Mouse (Mus musculus) midbrain, embryonic 13.5 days (tissue): Measurements from ENCODE around the gene Gm10229. TPM values are rescaled to one million over a fixed set of nuclear protein-coding genes. Genes with fewer than 3 reads are reported as not detected.
"Not testable (repeated sequence)": the region's sequence is repeated elsewhere in the genome, so short reads cannot be mapped to it uniquely, and the experiment has no call there.

ENCODE experiments used
- ATAC-seq: fragments of 200-750 bp; cut with Nextera tagmentation; 2 replicates; pipeline ENCODE4 v1.8.0; 2017; ENCODE audit warnings: mild to moderate bottlenecking, moderate TSS enrichment, moderate library complexity
- H3K27ac ChIP-seq: fragments of 300-500 bp; sonication (generic); 2 replicates; pipeline ENCODE4 v1.5.1; 2015; ENCODE audit warnings: inconsistent platforms, mild to moderate bottlenecking, moderate library complexity
- H3K27me3 ChIP-seq: fragments of 300-500 bp; sonication (generic); 2 replicates; pipeline ENCODE4 v1.6.1; 2015; ENCODE audit warnings: mild to moderate bottlenecking, inconsistent platforms
- H3K36me3 ChIP-seq: fragments of 300-500 bp; sonication (generic); 2 replicates; pipeline ENCODE4 v1.6.1; 2015; ENCODE audit warnings: mild to moderate bottlenecking, inconsistent platforms
- H3K4me1 ChIP-seq: fragments of 300-500 bp; sonication (generic); replicated peaks from 2 replicates; pipeline ENCODE4 v1.6.1; 2015; ENCODE audit warnings: inconsistent platforms
- H3K4me2 ChIP-seq: fragments of 300-500 bp; sonication (generic); replicated peaks from 2 replicates; pipeline ENCODE4 v1.6.1; 2015; ENCODE audit warnings: moderate library complexity, mild to moderate bottlenecking, inconsistent platforms
- H3K4me3 ChIP-seq: fragments of 300-500 bp; sonication (generic); replicated peaks from 2 replicates; pipeline ENCODE4 v1.5.1; 2015; ENCODE audit warnings: mild to moderate bottlenecking, inconsistent platforms
- H3K9ac ChIP-seq: fragments of 300-500 bp; sonication (generic); replicated peaks from 2 replicates; pipeline ENCODE4 v1.6.1; 2015; ENCODE audit warnings: mild to moderate bottlenecking, inconsistent platforms
- H3K9me3 ChIP-seq: fragments of 300-500 bp; sonication (generic); 2 replicates; pipeline ENCODE4 v1.6.1; 2016; ENCODE audit warnings: mild to moderate bottlenecking, inconsistent platforms
- WGBS: fragments of 180-500 bp; shearing (Covaris S2); methylation state at CpG from one replicate; pipeline ENCODE4 v1.1.7; 2015; 5-methylcytosine and 5-hydroxymethylcytosine counted together
- polyA plus RNA-seq: library from polyadenylated mRNA; unstranded; fragments of >200 nt; fragmentation: Nextera tagmentation; extraction: Ambion mirVana; gene quantifications from 2 replicates; pipeline ENCODE4 v1.2.1, GENCODE M21; 2015

The Gm10229 gene
- polyA plus RNA-seq = not detected in 2 replicates

- not testable (repeated sequence) for H3K36me3 ChIP-seq, H3K4me3 ChIP-seq, H3K4me2 ChIP-seq, H3K9ac ChIP-seq, H3K4me1 ChIP-seq, H3K27ac ChIP-seq, ATAC-seq, H3K9me3 ChIP-seq, H3K27me3 ChIP-seq
- WGBS = 100% methylated on average over 2 of the region's 3 CpGs
Measured at GRCm38 (mm10) chr16:89014984-89015383, at the start of gene Gm10229. Gm10229 (plus strand) TSS chr16:89015284.

GRCm38 (mm10) chr16:89010659-89011058 lies 4.4 kb upstream of the Gm10229 start, which contains the start of gene Krtap22-2:
Krtap22-2 (minus strand) TSS chr16:89010759.
- no peak within 1 kb of the TSS for H3K27ac ChIP-seq
- ATAC-seq = no peak
- no peak within 1 kb of the TSS for H3K4me2 ChIP-seq
- H3K9me3 ChIP-seq = no peaks in the 10 kb centered on the region
- H3K27me3 ChIP-seq = no peaks in the 10 kb centered on the region
- H3K4me3 ChIP-seq = no peak within 1 kb of the TSS
- H3K36me3 ChIP-seq = no peaks in the 10 kb centered on the region
- no peaks in the 10 kb centered on the region for H3K4me1 ChIP-seq
- 78% methylated on average over 5 of the region's 5 CpGs for WGBS
- H3K9ac ChIP-seq = no peak within 1 kb of the TSS

GRCm38 (mm10) chr16:89013973-89014372 lies 1.1 kb upstream of the Gm10229 start:
- WGBS = 97% methylated on average over 3 of the region's 3 CpGs
- no peak overlapping the region for H3K27ac ChIP-seq
- H3K4me1 ChIP-seq = no peaks in the 10 kb centered on the region
- no peaks in the 10 kb centered on the region for H3K36me3 ChIP-seq
- no peak overlapping the region for H3K4me3 ChIP-seq
- no peak overlapping the region for H3K9ac ChIP-seq
- H3K9me3 ChIP-seq = no peaks in the 10 kb centered on the region
- no peak overlapping the region for H3K4me2 ChIP-seq
- ATAC-seq = no peak
- H3K27me3 ChIP-seq = no peaks in the 10 kb centered on the region

- H3K27ac ChIP-seq, H3K9me3 ChIP-seq, H3K9ac ChIP-seq, H3K36me3 ChIP-seq, H3K27me3 ChIP-seq, H3K4me2 ChIP-seq, H3K4me1 ChIP-seq, ATAC-seq, H3K4me3 ChIP-seq: not testable (repeated sequence)
- WGBS = 97% methylated on average over 3 of the region's 3 CpGs
Measured at GRCm38 (mm10) chr16:89031399-89031798, 16.3 kb downstream of the Gm10229 start, which contains the start of gene Krtap6-1. Krtap6-1 (plus strand) TSS chr16:89031699.

- not testable (repeated sequence) for ATAC-seq, H3K27me3 ChIP-seq, H3K9ac ChIP-seq, H3K4me3 ChIP-seq, H3K4me1 ChIP-seq, H3K36me3 ChIP-seq, H3K9me3 ChIP-seq, H3K27ac ChIP-seq, H3K4me2 ChIP-seq
- 94% methylated on average over 2 of the region's 4 CpGs for WGBS
Measured at GRCm38 (mm10) chr16:89041372-89041771, 26.3 kb downstream of the Gm10229 start, which contains the start of gene Gm10228. Gm10228 (minus strand) TSS chr16:89041472.

GRCm38 (mm10) chr16:89047783-89048182 lies 32.7 kb downstream of the Gm10229 start, which contains the start of gene Krtap6-5:
Krtap6-5 (minus strand) TSS chr16:89047883.
- Histone ChIP-seq H3K4me3 (no peak within 1 kb of the TSS), H3K9ac (no peak within 1 kb of the TSS), H3K36me3 (no peaks in the 10 kb centered on the region), H3K4me2 (no peak within 1 kb of the TSS), H3K27me3 (no peaks in the 10 kb centered on the region), H3K4me1 (no peaks in the 10 kb centered on the region), H3K9me3 (no peaks in the 10 kb centered on the region), H3K27ac (no peak within 1 kb of the TSS)
- no peak for ATAC-seq
- 89% methylated on average over 3 of the region's 3 CpGs for WGBS

- H3K9me3 ChIP-seq, H3K4me3 ChIP-seq, H3K36me3 ChIP-seq, H3K27me3 ChIP-seq, H3K4me2 ChIP-seq, H3K4me1 ChIP-seq, H3K9ac ChIP-seq, ATAC-seq, H3K27ac ChIP-seq: not testable (repeated sequence)
- WGBS = no CpG with 5 or more reads among the region's 2 CpGs
Measured at GRCm38 (mm10) chr16:89063902-89064301, 48.8 kb downstream of the Gm10229 start, which contains the start of gene 1110025L11Rik. 1110025L11Rik (minus strand) TSS chr16:89064002.

Other genes with a start within 250 kb of the Gm10229 start
- gene 2310057N15Rik, start 241.1 kb upstream of the Gm10229 start, polyA plus RNA-seq = not detected in 2 replicates
- gene Gm5965, start 237.4 kb upstream of the Gm10229 start, polyA plus RNA-seq = not detected in 2 replicates
- gene Gm20741, start 203.1 kb upstream of the Gm10229 start, polyA plus RNA-seq = not detected in 2 replicates
- gene Krtap15, start 195.1 kb upstream of the Gm10229 start, polyA plus RNA-seq = not detected in 2 replicates
- gene Krtap14, start 189.1 kb upstream of the Gm10229 start, polyA plus RNA-seq = not detected in 2 replicates
- not detected in 2 replicates for gene Krtap19-1, start 145.9 kb upstream of the Gm10229 start, polyA plus RNA-seq
- not detected in 2 replicates for gene Krtap19-2, start 141.0 kb upstream of the Gm10229 start, polyA plus RNA-seq
- gene Krtap19-3, start 137.2 kb upstream of the Gm10229 start, polyA plus RNA-seq = not detected in 2 replicates
- gene Krtap19-4, start 130.2 kb upstream of the Gm10229 start, polyA plus RNA-seq = not detected in 2 replicates
- not detected in 2 replicates for gene Krtap19-5, start 118.8 kb upstream of the Gm10229 start, polyA plus RNA-seq
- gene Krtap19-9b, start 83.0 kb upstream of the Gm10229 start, polyA plus RNA-seq = not detected in 2 replicates
- not detected in 2 replicates for gene Krtap16-3, start 52.4 kb upstream of the Gm10229 start, polyA plus RNA-seq
- gene Krtap22-2, start 4.5 kb upstream of the Gm10229 start, polyA plus RNA-seq = not detected in 2 replicates
- not detected in 2 replicates for gene Krtap6-1, start 16.4 kb downstream of the Gm10229 start, polyA plus RNA-seq
- not detected in 2 replicates for gene Gm10228, start 26.2 kb downstream of the Gm10229 start, polyA plus RNA-seq
- gene Krtap6-5, start 32.6 kb downstream of the Gm10229 start, polyA plus RNA-seq = not detected in 2 replicates
- gene 1110025L11Rik, start 48.7 kb downstream of the Gm10229 start, polyA plus RNA-seq = not detected in 2 replicates
- not detected in 2 replicates for gene Krtap6-3, start 68.7 kb downstream of the Gm10229 start, polyA plus RNA-seq
- not detected in 2 replicates for gene Gm6358, start 125.6 kb downstream of the Gm10229 start, polyA plus RNA-seq
- not detected in 2 replicates for gene Gm10061, start 135.8 kb downstream of the Gm10229 start, polyA plus RNA-seq
- not detected in 2 replicates for gene Gm9789, start 142.7 kb downstream of the Gm10229 start, polyA plus RNA-seq
- gene Gm7735, start 154.2 kb downstream of the Gm10229 start, polyA plus RNA-seq = not detected in 2 replicates
- not detected in 2 replicates for gene 1110057P08Rik, start 159.5 kb downstream of the Gm10229 start, polyA plus RNA-seq
- not detected in 2 replicates for gene Krtap20-2, start 190.6 kb downstream of the Gm10229 start, polyA plus RNA-seq